Mouse (Mus musculus): ENCODE measurements around the gene Fam107b.

GRCm38 (mm10) chr2:3645741-3646140 lies 75.5 kb downstream of the Fam107b start:
- TF ChIP-seq CTCF (IDR thresholded peaks at IDR 0.05; ENCODE audit: low read depth, low read length), result no peak
- TF ChIP-seq POLR2A (IDR thresholded peaks at IDR 0.05; ENCODE audit: borderline replicate concordance, low read depth, low read length), result no peak

Measured in bone marrow macrophage, adult 2 months (primary cell).